Mouse (Mus musculus): Measurements from ENCODE around the gene Nkx2-1. TPM values are rescaled to one million over a fixed set of nuclear protein-coding genes. Genes with fewer than 3 reads are reported as not detected.

Gene Nkx2-1
- polyA plus RNA-seq, 1 experiment from 2014 or later: not detected

DNA sequence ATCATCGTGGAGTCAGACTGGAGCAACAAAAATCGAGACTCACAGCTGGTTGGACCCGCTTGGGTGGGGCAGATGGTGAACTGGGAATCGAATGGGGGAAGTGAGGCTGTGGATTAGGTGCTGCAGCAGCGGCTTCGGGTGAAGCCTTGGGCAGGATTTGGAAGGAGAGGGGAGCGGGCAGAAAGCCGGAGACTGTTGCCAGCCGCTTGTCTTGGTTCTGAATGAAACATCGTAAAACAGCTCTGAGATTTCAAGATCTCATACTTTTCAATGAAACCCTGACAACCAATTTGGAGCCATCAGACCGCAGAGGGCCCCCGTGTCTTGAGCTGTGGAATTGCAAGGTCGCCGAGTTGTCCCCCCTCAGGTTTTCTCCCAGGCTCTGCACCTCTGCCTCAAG, 12.5 kb downstream of the Nkx2-1 start:
- DNase-seq (ENCODE audit: low spot score): no peak

GRCm38 (mm10) chr12:56522191-56522590, 14.5 kb downstream of the Nkx2-1 start:
- DNase-seq (ENCODE audit: low spot score): no peak

GRCm38 (mm10) chr12:56521106-56521840, 15.4 kb downstream of the Nkx2-1 start:
- no peak for DNase-seq (ENCODE audit: low spot score)

DNA sequence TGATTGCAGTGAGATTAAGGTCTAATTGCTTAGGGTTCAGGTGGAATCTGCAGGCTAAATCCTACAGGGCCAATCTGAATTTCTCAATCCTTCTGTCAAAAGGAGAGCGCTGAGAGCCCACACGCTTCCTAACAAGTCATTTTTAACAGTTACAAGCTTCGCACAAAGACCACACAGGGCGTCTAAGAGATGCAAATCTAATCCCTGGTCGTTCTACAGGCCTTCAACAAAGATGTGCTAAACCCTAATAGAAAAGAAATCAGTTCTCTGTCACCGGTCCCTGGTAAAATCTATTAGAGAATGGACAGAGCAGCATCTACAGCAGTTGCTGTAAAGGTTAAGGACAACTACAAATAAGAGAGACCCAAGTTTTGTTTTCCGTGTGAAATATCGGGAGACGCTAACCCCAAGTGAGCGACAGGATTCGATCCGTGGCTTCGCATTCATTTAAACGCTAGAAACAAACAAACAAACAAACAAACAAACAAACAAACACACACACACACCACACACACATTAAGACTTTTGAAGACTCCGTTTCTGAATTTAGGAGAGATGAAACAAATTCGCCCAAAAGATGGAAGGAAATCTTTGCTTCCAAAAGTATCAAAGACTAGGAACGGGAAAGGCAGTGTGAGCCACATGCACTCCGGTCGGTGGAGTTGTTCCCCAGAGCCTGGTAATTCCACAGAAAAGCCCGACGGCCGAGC, 16.2 kb downstream of the Nkx2-1 start:
- no peak for DNase-seq (ENCODE audit: low spot score)

GRCm38 (mm10) chr12:56519738-56520191, 16.9 kb downstream of the Nkx2-1 start:
- DNase-seq (ENCODE audit: low spot score): no peak

DNA sequence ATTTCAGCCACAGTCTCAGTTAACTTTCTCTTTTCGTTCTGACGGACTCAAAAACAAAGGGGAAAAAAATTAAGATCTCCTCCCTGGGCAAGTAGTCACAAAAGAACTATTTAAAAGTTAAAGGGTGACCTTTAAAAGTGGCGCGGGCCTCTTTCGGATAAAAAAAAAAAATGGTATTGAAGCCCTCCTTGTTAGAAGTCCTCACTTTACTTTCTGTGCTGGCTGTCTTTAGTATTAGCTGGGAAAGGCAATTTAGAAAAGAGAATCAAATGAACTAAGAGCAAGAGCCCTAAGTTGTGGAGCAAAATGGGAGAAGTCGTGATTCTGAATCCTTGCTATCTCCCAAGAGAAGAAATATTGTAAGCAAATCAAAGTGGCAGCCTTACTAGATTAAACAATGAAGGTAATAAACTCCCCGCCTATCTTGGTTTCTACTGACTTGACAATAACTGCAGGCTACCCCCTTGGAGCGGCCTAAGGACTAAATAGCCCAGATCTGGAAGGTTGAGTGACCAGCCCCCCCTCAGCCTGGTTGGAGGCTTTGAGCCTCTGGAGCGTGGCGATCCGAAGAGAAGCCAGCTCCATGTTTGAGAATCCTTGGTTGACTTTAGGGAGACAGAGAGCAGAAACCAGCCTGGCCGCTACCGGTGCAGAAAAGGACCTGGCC, 17.5 kb downstream of the Nkx2-1 start:
- no peak for DNase-seq (ENCODE audit: low spot score)

DNA sequence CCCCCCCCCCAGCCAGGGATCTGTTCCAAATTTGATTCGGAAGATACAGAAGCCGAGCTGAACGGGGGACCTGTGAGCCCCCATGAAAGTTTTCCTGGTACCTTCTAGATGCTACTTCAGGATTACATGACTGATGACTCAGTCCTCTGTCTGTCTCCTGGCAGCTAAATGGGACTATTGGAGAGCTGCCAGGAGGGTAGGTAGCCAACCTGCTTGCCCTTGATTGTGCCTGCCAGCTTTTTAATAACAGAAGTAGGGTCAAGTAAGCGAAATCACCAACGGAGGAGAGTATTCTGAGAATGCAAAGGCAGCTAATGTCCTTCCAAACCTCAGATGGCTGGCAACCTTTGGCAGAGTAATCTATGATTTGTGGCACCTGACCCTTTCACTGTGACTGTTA, 18.5 kb downstream of the Nkx2-1 start:
- no peak for DNase-seq (ENCODE audit: low spot score)

GRCm38 (mm10) chr12:56514831-56515230, 21.9 kb downstream of the Nkx2-1 start:
- no peak for DNase-seq (ENCODE audit: low spot score)

DNA sequence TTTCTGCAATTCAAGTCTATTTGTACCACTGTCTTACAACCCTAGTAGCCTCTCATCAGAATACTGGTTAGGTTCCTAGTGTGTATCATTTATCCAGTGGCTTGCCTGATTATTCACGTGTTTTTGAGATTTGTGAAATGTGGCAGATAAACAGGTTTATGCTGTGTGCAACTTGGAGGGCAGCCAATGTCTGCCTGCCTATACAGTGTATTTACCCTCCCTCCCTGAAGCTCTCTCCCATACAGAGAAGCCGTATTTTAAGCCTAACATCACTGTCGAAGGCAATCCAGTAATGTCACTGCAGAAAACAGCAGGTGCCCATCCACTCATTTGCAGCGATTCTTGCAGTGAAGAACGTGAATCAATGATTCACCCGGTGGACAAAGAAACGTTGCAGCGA, 28.3 kb downstream of the Nkx2-1 start:
- DNase-seq (ENCODE audit: low spot score): no peak

- DNase-seq (ENCODE audit: low spot score): no peak
These were observed 49.7 kb downstream of the Nkx2-1 start for GRCm38 (mm10) chr12:56487046-56487445.

- no peak for DNase-seq (ENCODE audit: low spot score)
These were observed 54.1 kb downstream of the Nkx2-1 start for GRCm38 (mm10) chr12:56482606-56483005.

Other genes with a start within 250 kb of the Nkx2-1 start
- gene Mbip, start 191.0 kb downstream of the Nkx2-1 start, polyA plus RNA-seq (2015; fragmentation: Nextera tagmentation; extraction: Ambion mirVana): 37.9 and 38.8 TPM in 2 replicates
- gene Nkx2-9, start 76.4 kb upstream of the Nkx2-1 start, polyA plus RNA-seq (2015; fragmentation: Nextera tagmentation; extraction: Ambion mirVana): not detected in 2 replicates
- 8.5 and 9.3 TPM in 2 replicates for gene Pax9, start 154.9 kb upstream of the Nkx2-1 start, polyA plus RNA-seq (2015; fragmentation: Nextera tagmentation; extraction: Ambion mirVana)

Data from thymus, postnatal 0 days (tissue).